Mouse (Mus musculus) ES-E14 (cell line): ENCODE results near the gene Pld6. TPM values are rescaled to one million over a fixed set of nuclear protein-coding genes. Genes with fewer than 3 reads are reported as not detected.

ENCODE experiments used
- DNase-seq: peaks from one replicate; pipeline ENCODE4 v3.0.0-alpha.2; 2013; ENCODE audit warnings: low read depth, low spot score
- H3K27ac ChIP-seq: 2 replicates; pipeline ENCODE4 v1.5.1; 2012; ENCODE audit warnings: low read depth, mild to moderate bottlenecking, low read length, moderate library complexity, mixed read lengths; ENCODE audit not compliant: poor library complexity, insufficient read depth, severe bottlenecking
- H3K36me3 ChIP-seq: 2 replicates; pipeline ENCODE4 v1.6.1; 2012; ENCODE audit warnings: mild to moderate bottlenecking, low read length, moderate library complexity, mixed read lengths; ENCODE audit not compliant: control insufficient read depth, poor library complexity, insufficient read depth, severe bottlenecking
- H3K4me1 ChIP-seq, 2 experiments: fragments of 150-350 bp in 1 of 2; sonication (generic) in 1 of 2; 2 replicates each; pipeline ENCODE4 v1.6.1; 2012; ENCODE audit warnings: low read length in 2 of 2, mild to moderate bottlenecking in 1 of 2, mixed read lengths in 1 of 2; ENCODE audit not compliant: control insufficient read depth in 2 of 2, insufficient read depth in 2 of 2, poor library complexity in 1 of 2
- H3K4me3 ChIP-seq, 2 experiments: fragments of 150-350 bp in 1 of 2; sonication (generic) in 1 of 2; 2 replicates each; pipeline ENCODE4 v1.5.1; 2012; ENCODE audit warnings: low read length in 2 of 2, low read depth in 1 of 2, mild to moderate bottlenecking in 1 of 2, mixed read lengths in 1 of 2; ENCODE audit not compliant: insufficient read depth in 1 of 2, poor library complexity in 1 of 2, severe bottlenecking in 1 of 2
- H3K9ac ChIP-seq: 2 replicates; pipeline ENCODE4 v1.6.1; 2012; ENCODE audit warnings: low read depth, mild to moderate bottlenecking, low read length, mixed read lengths; ENCODE audit not compliant: poor library complexity, insufficient read depth, severe bottlenecking
- H3K9me3 ChIP-seq: fragments of 150-350 bp; sonication (generic); 2 replicates; pipeline ENCODE4 v1.6.1; 2012; ENCODE audit warnings: low read depth, mild to moderate bottlenecking, low read length; ENCODE audit not compliant: control insufficient read depth, insufficient read depth
- CHD2 ChIP-seq: IDR thresholded peaks from 2 replicates; pipeline ENCODE4 v1.6.1; 2014; ENCODE audit warnings: mild to moderate bottlenecking, low read depth, low read length, inconsistent platforms
- HCFC1 ChIP-seq: IDR thresholded peaks from 2 replicates; pipeline ENCODE4 v1.6.1; 2012; ENCODE audit warnings: low read length, inconsistent platforms, borderline replicate concordance; ENCODE audit not compliant: insufficient read depth
- MAFK ChIP-seq: IDR thresholded peaks from 2 replicates; pipeline ENCODE4 v1.6.1; 2014; ENCODE audit warnings: mild to moderate bottlenecking, low read depth, low read length, inconsistent platforms; ENCODE audit not compliant: insufficient read depth
- ZC3H11A ChIP-seq: IDR thresholded peaks from 2 replicates; pipeline ENCODE4 v1.6.1; 2012; ENCODE audit warnings: low read depth, mild to moderate bottlenecking, inconsistent platforms, low read length, borderline replicate concordance
- ZNF384 ChIP-seq: IDR thresholded peaks from 2 replicates; pipeline ENCODE4 v1.6.1; 2012; ENCODE audit warnings: low read depth, low read length, inconsistent platforms
- in situ Hi-C, 2 experiments: fragments of 600-800 bp; cut with MboI; formaldehyde crosslinking; loops; one replicate each; pipeline ENCODE4 v1.15.1; 2025; ENCODE audit warnings: low sequenced_read_pairs in 2 of 2, inconsistent platforms in 1 of 2; ENCODE audit not compliant: unreplicated experiment in 2 of 2
- total RNA-seq: library from RNA; depleted of rRNA; stranded (reverse); fragments of 300-350 nt; gene quantifications from 2 replicates; pipeline ENCODE4 v1.2.3, GENCODE M21; 2012

The Pld6 gene
- total RNA-seq, 1 experiment = 9.0 TPM

GRCm38 (mm10) chr11:59778181-59778873 is 9.1 kb downstream of the Pld6 start:
- TF ChIP-seq HCFC1 (peak; percentile 46; the same call in 1 of the 2 replicates), MAFK (no peak), ZNF384 (0 out of 2 replicates have a peak, but pooled peaks have one; percentile 31), CHD2 (no peak), ZC3H11A (peak; percentile 49; the same call in 1 of the 2 replicates)
- no peak overlapping the region for H3K9ac ChIP-seq
- peak; percentile 91 for DNase-seq
- H3K9me3 ChIP-seq = no peaks in the 10 kb centered on the region
- H3K27ac ChIP-seq = no peak overlapping the region
- peaks cover 0 to 2% of the 10 kb centered on the region in 2 experiments; a peak in 1 of 4 replicates for H3K4me1 ChIP-seq
- in situ Hi-C loops = no loop called here
- no peak overlapping the region for H3K4me3 ChIP-seq
- H3K36me3 ChIP-seq = peaks cover 13% of the 10 kb centered on the region; the same call in 1 of the 2 replicates

GRCm38 (mm10) chr11:59777259-59777658 is 10.2 kb downstream of the Pld6 start:
- in situ Hi-C loops = no loop called here
- peaks cover 14% of the 10 kb centered on the region; the same call in 1 of the 2 replicates for H3K36me3 ChIP-seq
- no peak overlapping the region for H3K4me3 ChIP-seq
- H3K27ac ChIP-seq = no peak overlapping the region
- H3K9ac ChIP-seq = no peak overlapping the region
- H3K9me3 ChIP-seq = no peaks in the 10 kb centered on the region
- TF ChIP-seq CHD2 (no peak), HCFC1 (no peak), ZC3H11A (no peak), MAFK (no peak), ZNF384 (no peak)
- no peak for DNase-seq
- peaks cover 0 to 1% of the 10 kb centered on the region in 2 experiments; a peak in 1 of 4 replicates for H3K4me1 ChIP-seq

- in situ Hi-C loops = no loop called here
- H3K4me1 ChIP-seq = no peaks in the 10 kb centered on the region
- no peak overlapping the region for H3K27ac ChIP-seq
- no peak overlapping the region for H3K4me3 ChIP-seq
- TF ChIP-seq ZC3H11A (no peak), ZNF384 (no peak), MAFK (no peak), HCFC1 (no peak), CHD2 (no peak)
- H3K36me3 ChIP-seq = peaks cover 25% of the 10 kb centered on the region
- DNase-seq = no peak
- no peak overlapping the region for H3K9ac ChIP-seq
- H3K9me3 ChIP-seq = no peaks in the 10 kb centered on the region
Measured at GRCm38 (mm10) chr11:59775435-59776148, 11.9 kb downstream of the Pld6 start.

GRCm38 (mm10) chr11:59774522-59774921 is 12.9 kb downstream of the Pld6 start:
- no peak overlapping the region for H3K9ac ChIP-seq
- H3K9me3 ChIP-seq = no peaks in the 10 kb centered on the region
- H3K4me1 ChIP-seq = no peaks in the 10 kb centered on the region
- H3K4me3 ChIP-seq = no peak overlapping the region
- peaks cover 30% of the 10 kb centered on the region for H3K36me3 ChIP-seq
- no peak for DNase-seq
- in situ Hi-C loops = no loop called here
- H3K27ac ChIP-seq = no peak overlapping the region
- TF ChIP-seq ZNF384 = no peak
- TF ChIP-seq ZC3H11A = no peak
- no peak for TF ChIP-seq HCFC1
- no peak for TF ChIP-seq MAFK
- TF ChIP-seq CHD2 = no peak
